Mouse (Mus musculus): ENCODE data around the gene Prkg1.

DNA sequence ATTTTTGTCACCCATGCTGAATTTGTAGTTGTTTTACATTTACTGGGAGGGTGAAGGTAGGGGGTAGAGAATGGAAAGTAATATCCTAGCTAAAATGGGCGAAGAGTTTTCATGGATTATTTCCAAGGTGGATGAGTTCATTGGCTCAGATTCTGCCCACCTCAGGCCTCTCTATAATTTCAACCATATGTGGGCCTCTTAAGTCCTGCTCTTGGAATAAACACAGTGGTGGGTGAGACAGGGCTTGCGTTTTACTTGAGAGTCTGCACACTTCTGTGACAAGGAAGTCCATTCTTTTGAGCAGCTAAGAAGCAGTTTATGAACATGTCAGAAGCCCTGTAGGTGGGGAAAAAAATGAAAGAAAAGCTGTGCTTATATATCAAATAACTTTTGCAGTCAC is 250.3 kb downstream of the Prkg1 start:
- TF ChIP-seq POLR2A (IDR thresholded peaks at IDR 0.05; ENCODE audit: extremely low read depth, insufficient read depth, low read length) = no peak
- TF ChIP-seq CTCF (IDR thresholded peaks at IDR 0.05; ENCODE audit: extremely low read depth, insufficient read depth, low read length) = no peak
